Mouse (Mus musculus) heart, adult 2 months (tissue): ENCODE measurements around the gene Irs3.

Source experiments
- EP300 ChIP-seq: fragments of 200-500 bp; IDR thresholded peaks from 2 replicates; pipeline ENCODE4 v1.6.1; 2011; ENCODE audit warnings: low read depth, low read length, control low read depth; ENCODE audit not compliant: insufficient read depth
- POLR2A ChIP-seq: fragments of 200-500 bp; IDR thresholded peaks from 2 replicates; pipeline ENCODE4 v1.6.1; 2011; ENCODE audit warnings: mild to moderate bottlenecking, low read depth, low read length, control low read depth; ENCODE audit not compliant: insufficient read depth

GRCm38 (mm10) chr5:137668971-137669370 is 23.5 kb upstream of the Irs3 start:
- no peak for TF ChIP-seq EP300
- TF ChIP-seq POLR2A: no peak
